18 mouse cellular contexts compared by ENCODE assay signal in the genomic region with DNA sequence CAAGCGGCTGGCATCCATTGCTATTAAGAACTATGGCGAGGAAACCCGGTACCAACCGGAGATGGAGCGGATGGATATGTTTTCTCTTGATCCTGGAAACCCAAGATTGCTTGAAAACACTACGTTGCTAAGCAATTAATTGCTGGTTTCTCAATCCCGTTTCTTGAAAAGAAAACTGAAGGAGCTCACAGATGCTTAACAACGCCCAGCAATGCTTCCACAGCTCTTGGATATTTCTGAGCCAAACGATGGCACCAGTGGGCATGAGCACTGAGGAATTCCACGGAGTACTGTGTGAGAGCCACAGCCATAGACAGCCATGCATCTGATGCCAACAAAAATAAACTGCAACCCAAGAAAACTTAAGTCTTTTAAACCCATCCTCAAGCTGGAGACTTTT.
"Had no signal": no experiment of that assay in that cellular context is flagged by ENCODE, and none has a peak within 500 bp of the region (broad histone marks: within the 10 kb centered on the region; RNA-seq: fewer than 3 reads in every experiment).

No protein-coding gene starts in this region.

- H3K27ac ChIP-seq: midbrain, embryonic 10.5 days; midbrain, embryonic 12.5 days; neural tube, embryonic 13.5 days; neural tube, embryonic 15.5 days had no signal

- H3K9me3 ChIP-seq: midbrain, embryonic 10.5 days; midbrain, embryonic 12.5 days; neural tube, embryonic 13.5 days; neural tube, embryonic 15.5 days had no signal

- ATAC-seq: midbrain, embryonic 16.5 days had no signal

- H3K4me2 ChIP-seq: lung, embryonic 14.5 days; midbrain, embryonic 12.5 days; neural tube, embryonic 13.5 days; neural tube, embryonic 15.5 days had no signal

- H3K27me3 ChIP-seq: midbrain, embryonic 12.5 days; neural tube, embryonic 13.5 days; neural tube, embryonic 15.5 days had no signal

- DNase-seq: lung, adult 18-20 months; lung, embryonic 14.5 days; lung, postnatal 10 days; lung, postnatal 4 days; midbrain, embryonic 14.5 days; retina, postnatal 1 day; right cerebral cortex, postnatal 25 days; right cerebral cortex, postnatal 4 days; spleen, adult 18-20 months; thymus, adult 18-20 months; thymus, postnatal 14 days; thymus, postnatal 36 days had no signal

- H3K4me3 ChIP-seq: midbrain, embryonic 10.5 days; midbrain, embryonic 12.5 days; myocyte; neural tube, embryonic 13.5 days; neural tube, embryonic 15.5 days had no signal

- H3K36me3 ChIP-seq: midbrain, embryonic 10.5 days; midbrain, embryonic 12.5 days; neural tube, embryonic 13.5 days; neural tube, embryonic 15.5 days had no signal

- H3K4me1 ChIP-seq: neural tube, embryonic 13.5 days; neural tube, embryonic 15.5 days had no signal

- H3K9ac ChIP-seq: lung, embryonic 14.5 days; midbrain, embryonic 12.5 days; neural tube, embryonic 13.5 days; neural tube, embryonic 15.5 days had no signal
